Comparison of ENCODE assay signal across 8 mouse cellular contexts in genomic region chr13:24603591-24604009, GRCm38 (mm10). TPM values are rescaled to one million over a fixed set of nuclear protein-coding genes. Genes with fewer than 3 reads are reported as not detected.
DNase-seq lines count a peak whose midpoint lies in the region; ATAC-seq and TF ChIP-seq lines count a peak whose summit lies in the region.

No protein-coding gene starts in this region.

- no peak for TF ChIP-seq CTCF in intestine, postnatal 0 days (IDR thresholded peaks at IDR 0.05; ENCODE audit: low read depth)
- no peak for TF ChIP-seq CTCF in brain, embryonic 14.5 days (IDR thresholded peaks at IDR 0.05; ENCODE audit: borderline replicate concordance, extremely low read depth, insufficient read depth, insufficient read length)

- no peaks in the 10 kb centered on the region for H3K27me3 ChIP-seq in intestine, embryonic 14.5 days (replicated peaks; ENCODE audit: control insufficient read depth, insufficient read depth, low read length)
- no peaks in the 10 kb centered on the region for H3K27me3 ChIP-seq in intestine, postnatal 0 days (replicated peaks; ENCODE audit: control insufficient read depth, insufficient read depth, low read length)
- H3K27me3 ChIP-seq in heart, embryonic 15.5 days: no peaks in the 10 kb centered on the region
- no peaks in the 10 kb centered on the region for H3K27me3 ChIP-seq in midbrain, embryonic 14.5 days (ENCODE audit: control insufficient read depth, insufficient read depth, low read length)

- TF ChIP-seq POLR2A in brain, embryonic 14.5 days (IDR thresholded peaks at IDR 0.05; ENCODE audit: borderline replicate concordance, extremely low read depth, insufficient read depth, insufficient read length, poor library complexity, severe bottlenecking): no peak

- WGBS in intestine, embryonic 14.5 days: 20% methylated on average over 11 of the region's 11 CpGs
- 31% methylated on average over 11 of the region's 11 CpGs for WGBS in intestine, postnatal 0 days
- WGBS in heart, embryonic 15.5 days: 15% methylated on average over 11 of the region's 11 CpGs
- WGBS in midbrain, embryonic 14.5 days: 22% methylated on average over 11 of the region's 11 CpGs

- no peak for DNase-seq in intestine, embryonic 14.5 days (ENCODE audit: low spot score)
- DNase-seq in brain, embryonic 14.5 days (ENCODE audit: low read depth): peak; percentile 35
- peak; percentile 43 to 76 for DNase-seq in kidney, postnatal 25 days
- DNase-seq in midbrain, embryonic 14.5 days: no peak
- DNase-seq in ovary, postnatal 10 days (ENCODE audit: low spot score): no peak

- no peaks in the 10 kb centered on the region for H3K9me3 ChIP-seq in intestine, embryonic 14.5 days (ENCODE audit: control insufficient read depth, low read length)
- no peaks in the 10 kb centered on the region for H3K9me3 ChIP-seq in intestine, postnatal 0 days (ENCODE audit: control insufficient read depth)
- no peaks in the 10 kb centered on the region for H3K9me3 ChIP-seq in heart, embryonic 15.5 days (replicated peaks)
- no peaks in the 10 kb centered on the region for H3K9me3 ChIP-seq in midbrain, embryonic 14.5 days (ENCODE audit: control insufficient read depth, low read length)

- H3K9ac ChIP-seq in intestine, embryonic 14.5 days (ENCODE audit: low read length): no peak overlapping the region
- H3K9ac ChIP-seq in intestine, postnatal 0 days (ENCODE audit: low read depth, low read length): no peak overlapping the region
- H3K9ac ChIP-seq in heart, embryonic 15.5 days: peak overlapping the region; percentile 36; the same call in 1 of the 2 replicates
- no peak overlapping the region for H3K9ac ChIP-seq in midbrain, embryonic 14.5 days (replicated peaks; ENCODE audit: low read length)

- H3K4me3 ChIP-seq in intestine, embryonic 14.5 days (ENCODE audit: low read depth, low read length): no peak overlapping the region
- H3K4me3 ChIP-seq in intestine, postnatal 0 days (ENCODE audit: low read depth, low read length): no peak overlapping the region
- peak overlapping the region; percentile 13 for H3K4me3 ChIP-seq in heart, embryonic 15.5 days
- no peak overlapping the region for H3K4me3 ChIP-seq in midbrain, embryonic 14.5 days (replicated peaks; ENCODE audit: low read depth, low read length)

- no peak for ATAC-seq in intestine, embryonic 14.5 days (replicated peaks; ENCODE audit: low FRiP score, low TSS enrichment, low read depth)
- no peak for ATAC-seq in intestine, postnatal 0 days
- peak; percentile 29 for ATAC-seq in heart, embryonic 15.5 days (replicated peaks; ENCODE audit: insufficient number of reproducible peaks, insufficient read depth, low FRiP score, low read depth)
- no peak for ATAC-seq in midbrain, embryonic 14.5 days (ENCODE audit: low FRiP score, low TSS enrichment)
- no peak for ATAC-seq in erythroid progenitor cell, adult 5-6 weeks (replicated peaks; ENCODE audit: low FRiP score, poor library complexity, severe bottlenecking)

- H3K36me3 ChIP-seq in intestine, embryonic 14.5 days (ENCODE audit: control insufficient read depth, insufficient read depth, low read length): no peaks in the 10 kb centered on the region
- H3K36me3 ChIP-seq in intestine, postnatal 0 days (ENCODE audit: control insufficient read depth, insufficient read depth): no peaks in the 10 kb centered on the region
- H3K36me3 ChIP-seq in heart, embryonic 15.5 days: no peaks in the 10 kb centered on the region
- H3K36me3 ChIP-seq in midbrain, embryonic 14.5 days (ENCODE audit: control insufficient read depth, insufficient read depth, low read length): no peaks in the 10 kb centered on the region

- peaks cover 13% of the 10 kb centered on the region; the same call in 1 of the 2 replicates for H3K4me1 ChIP-seq in intestine, embryonic 14.5 days (replicated peaks; ENCODE audit: control insufficient read depth, insufficient read depth, low read length)
- H3K4me1 ChIP-seq in intestine, postnatal 0 days (replicated peaks; ENCODE audit: control insufficient read depth, insufficient read depth, low read length): no peaks in the 10 kb centered on the region
- H3K4me1 ChIP-seq in heart, embryonic 15.5 days (replicated peaks): peaks cover 44% of the 10 kb centered on the region
- peaks cover 19% of the 10 kb centered on the region for H3K4me1 ChIP-seq in midbrain, embryonic 14.5 days (ENCODE audit: control insufficient read depth, insufficient read depth, low read length)

- H3K27ac ChIP-seq in intestine, embryonic 14.5 days (ENCODE audit: low read depth): no peak overlapping the region
- H3K27ac ChIP-seq in intestine, postnatal 0 days (ENCODE audit: low read depth, low read length): no peak overlapping the region
- peak overlapping the region; percentile 90 for H3K27ac ChIP-seq in heart, embryonic 15.5 days
- no peak overlapping the region for H3K27ac ChIP-seq in midbrain, embryonic 14.5 days (replicated peaks; ENCODE audit: low read depth, low read length)

- peak overlapping the region; percentile 30; the same call in 1 of the 2 replicates for H3K4me2 ChIP-seq in intestine, embryonic 14.5 days (ENCODE audit: low read length)
- H3K4me2 ChIP-seq in intestine, postnatal 0 days (replicated peaks; ENCODE audit: low read depth): no peak overlapping the region
- H3K4me2 ChIP-seq in heart, embryonic 15.5 days: peak overlapping the region; percentile 53
- H3K4me2 ChIP-seq in midbrain, embryonic 14.5 days (ENCODE audit: low read length): 0 out of 2 replicates have a peak overlapping the region, but pooled peaks have one; percentile 20

RNA-seq across cellular contexts. Expression of gene Ripor2, which starts 21.6 kb away (rescaled TPM):
- 1.7 and 2.3 TPM in 2 replicates for polyA plus RNA-seq in intestine, embryonic 14.5 days (2014; fragmentation: Nextera tagmentation; extraction: Ambion mirVana)
- polyA plus RNA-seq in intestine, postnatal 0 days (2015; fragmentation: Nextera tagmentation; extraction: Ambion mirVana): 0.70 and 0.80 TPM in 2 replicates
- 29.5 and 32.0 TPM in 2 replicates for polyA plus RNA-seq in brain, embryonic 14.5 days (2012; rRNA removed)
- polyA plus RNA-seq in heart, embryonic 15.5 days (2015; fragmentation: Nextera tagmentation; extraction: Ambion mirVana): 14.5 and 16.0 TPM in 2 replicates
- 31.2 and 33.4 TPM in 2 replicates for polyA plus RNA-seq in midbrain, embryonic 14.5 days (2014; fragmentation: Nextera tagmentation; extraction: Ambion mirVana)
- 15.5 and 26.3 TPM in 2 replicates for total RNA-seq in erythroid progenitor cell, adult 5-6 weeks (2015; ENCODE audit: low replicate concordance)
- 7.1 and 19.1 TPM in 2 replicates for total RNA-seq in erythroid progenitor cell, adult 5-6 weeks (2017; ENCODE audit: low replicate concordance)

Comparison
In these comparisons a context has a peak if more than half of its experiments do, and no peak if none do; other contexts are left out.
1. DNase-seq: peak in brain, embryonic 14.5 days (single experiment) and kidney, postnatal 25 days (2 of 2); none in intestine, embryonic 14.5 days (single experiment), midbrain, embryonic 14.5 days (single experiment) and ovary, postnatal 10 days (single experiment).